Mouse (Mus musculus) right cerebral cortex, adult 2 months (tissue): ENCODE data around the gene Sema3g.
A peak's percentile ranks its signal among the peaks of the same experiment; 100 is the strongest.

Experiments used
- DNase-seq, 2 experiments: peaks; one replicate each; pipeline ENCODE4 v3.0.0; 2021 to 2022; ENCODE audit warnings: low spot score in 2 of 2

Sema3g gene

DNA sequence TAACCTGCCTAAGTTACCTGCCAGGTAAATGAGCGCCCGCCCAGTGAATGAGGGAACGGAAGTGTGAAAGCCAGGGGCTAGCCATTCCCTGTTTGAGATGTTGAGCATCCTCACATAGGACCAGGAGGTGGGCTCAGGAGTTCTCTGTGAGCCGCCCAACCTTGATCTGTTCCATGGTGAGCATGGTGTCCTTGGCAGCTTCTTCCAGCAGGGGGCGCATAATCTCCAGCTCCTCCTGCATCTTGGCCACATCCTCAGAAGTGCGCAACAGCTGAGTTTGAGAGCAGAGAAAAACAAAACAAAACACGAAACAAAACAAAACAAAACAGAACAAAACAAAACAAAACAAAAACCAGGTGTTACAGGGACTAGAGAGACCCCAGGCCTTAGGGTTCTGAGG, 54.5 kb downstream of the Sema3g start:
- DNase-seq: peak; percentile 85 to 86
